Mouse (Mus musculus): ENCODE results near the gene Ifngr1. TPM values are rescaled to one million over a fixed set of nuclear protein-coding genes. Genes with fewer than 3 reads are reported as not detected.
A peak's percentile ranks its signal among the peaks of the same experiment; 100 is the strongest.

Ifngr1 gene
- polyA plus RNA-seq, 1 experiment from 2014 or later: 72.9 TPM

DNA sequence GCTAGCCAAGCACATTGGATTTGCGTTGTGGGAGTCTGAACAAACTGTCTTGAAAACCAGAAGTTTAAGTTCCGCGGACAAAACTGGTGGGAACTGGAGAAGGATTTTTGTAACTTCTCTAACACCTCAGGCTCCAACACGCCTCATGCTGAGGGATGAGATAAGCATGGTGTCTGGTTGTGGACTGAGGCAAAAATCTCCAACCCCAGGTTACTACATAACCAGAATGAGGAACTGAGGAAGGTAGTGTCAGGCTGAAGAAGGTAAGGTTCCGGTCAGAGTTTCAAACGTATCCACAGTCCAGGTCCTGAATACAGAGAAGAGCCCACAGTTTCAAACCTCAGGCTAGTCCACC is 486 bp upstream of the Ifngr1 start:
- Histone ChIP-seq H3K9me3 (ENCODE audit: control insufficient read depth, low read length) (no peaks in the 10 kb centered on the region), H3K27me3 (ENCODE audit: control insufficient read depth, insufficient read depth, low read length) (no peaks in the 10 kb centered on the region), H3K4me1 (replicated peaks; ENCODE audit: control insufficient read depth, insufficient read depth) (no peaks in the 10 kb centered on the region), H3K9ac (ENCODE audit: low read length) (no peak overlapping the region), H3K4me3 (ENCODE audit: low read depth, low read length) (peak overlapping the region; percentile 83; the same call in 1 of the 2 replicates), H3K4me2 (replicated peaks; ENCODE audit: low read depth) (peak overlapping the region; percentile 68), H3K27ac (replicated peaks) (peak overlapping the region; percentile 78), H3K36me3 (ENCODE audit: control insufficient read depth, insufficient read depth, low read length) (no peaks in the 10 kb centered on the region)
- TF ChIP-seq CTCF (IDR thresholded peaks at IDR 0.05; ENCODE audit: low read depth): no peak
- no peak for TF ChIP-seq EP300 (optimal IDR thresholded peaks at IDR 0.05)
- no peak for ATAC-seq (ENCODE audit: low FRiP score, low TSS enrichment)
- 29% methylated on average over 6 of the region's 6 CpGs for WGBS
- DNase-seq (ENCODE audit: low spot score): no peak

DNA sequence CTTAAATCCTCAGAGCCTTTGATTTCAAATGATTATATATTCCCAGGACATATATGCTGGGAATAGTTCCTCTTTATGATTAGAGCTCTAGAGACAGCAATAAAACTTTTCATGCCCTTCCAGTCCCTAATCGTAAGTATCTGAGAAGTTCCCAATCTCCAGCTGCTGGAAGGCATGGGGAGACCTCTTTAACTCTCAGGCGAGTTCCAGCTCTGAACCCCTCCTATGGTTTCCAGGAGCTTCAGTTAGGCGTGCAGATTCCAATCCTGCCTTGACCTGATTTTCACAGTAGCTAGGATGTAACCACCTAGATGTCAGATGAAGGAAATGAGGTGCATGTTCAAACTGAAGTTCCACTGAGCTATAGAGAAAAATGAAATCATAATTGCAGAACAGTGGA is 807 bp downstream of the Ifngr1 start:
- under 1% methylated on average over 3 of the region's 3 CpGs for WGBS
- no peaks in the 10 kb centered on the region for H3K9me3 ChIP-seq (ENCODE audit: control insufficient read depth, low read length)
- no peaks in the 10 kb centered on the region for H3K4me1 ChIP-seq (replicated peaks; ENCODE audit: control insufficient read depth, insufficient read depth)
- TF ChIP-seq EP300 (optimal IDR thresholded peaks at IDR 0.05): no peak
- no peak for TF ChIP-seq CTCF (IDR thresholded peaks at IDR 0.05; ENCODE audit: low read depth)
- H3K36me3 ChIP-seq (ENCODE audit: control insufficient read depth, insufficient read depth, low read length): no peaks in the 10 kb centered on the region
- peak overlapping the region; percentile 83 for H3K4me3 ChIP-seq (ENCODE audit: low read depth, low read length)
- ATAC-seq (ENCODE audit: low FRiP score, low TSS enrichment) (no peak), DNase-seq (ENCODE audit: low spot score) (no peak)
- peak overlapping the region; percentile 68 for H3K4me2 ChIP-seq (replicated peaks; ENCODE audit: low read depth)
- H3K27me3 ChIP-seq (ENCODE audit: control insufficient read depth, insufficient read depth, low read length): no peaks in the 10 kb centered on the region
- H3K27ac ChIP-seq (replicated peaks): peak overlapping the region; percentile 96
- peak overlapping the region; percentile 88 for H3K9ac ChIP-seq (ENCODE audit: low read length)

DNA sequence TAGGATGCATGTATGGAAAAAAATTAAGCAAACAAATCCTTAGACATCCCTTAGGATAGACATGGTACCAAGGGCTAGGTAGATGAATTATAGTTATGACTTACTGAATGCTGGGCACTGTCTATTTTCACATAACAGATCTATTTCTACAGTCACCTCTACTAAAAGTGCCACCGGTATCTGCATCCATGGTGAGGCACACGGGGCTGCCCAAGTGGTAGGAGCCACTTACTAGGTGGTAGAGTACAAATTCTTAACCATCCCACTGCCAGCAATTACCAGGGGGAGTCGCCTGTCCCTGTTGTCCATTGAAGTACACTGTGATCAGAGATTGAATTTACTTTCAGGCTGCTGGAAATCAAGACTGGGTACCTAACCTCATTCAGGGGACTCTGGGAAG is 1.5 kb downstream of the Ifngr1 start:
- TF ChIP-seq CTCF (IDR thresholded peaks at IDR 0.05; ENCODE audit: low read depth) (no peak), EP300 (optimal IDR thresholded peaks at IDR 0.05) (no peak)
- Histone ChIP-seq H3K27me3 (ENCODE audit: control insufficient read depth, insufficient read depth, low read length) (no peaks in the 10 kb centered on the region), H3K4me2 (replicated peaks; ENCODE audit: low read depth) (peak overlapping the region; percentile 68), H3K4me1 (replicated peaks; ENCODE audit: control insufficient read depth, insufficient read depth) (no peaks in the 10 kb centered on the region), H3K9me3 (ENCODE audit: control insufficient read depth, low read length) (no peaks in the 10 kb centered on the region), H3K4me3 (ENCODE audit: low read depth, low read length) (peak overlapping the region; percentile 83), H3K36me3 (ENCODE audit: control insufficient read depth, insufficient read depth, low read length) (peaks cover 4% of the 10 kb centered on the region; the same call in 1 of the 2 replicates), H3K27ac (replicated peaks) (peak overlapping the region; percentile 67), H3K9ac (ENCODE audit: low read length) (peak overlapping the region; percentile 88)
- WGBS: 80% methylated on average over 3 of the region's 3 CpGs
- DNase-seq (ENCODE audit: low spot score) (no peak), ATAC-seq (ENCODE audit: low FRiP score, low TSS enrichment) (no peak)

DNA sequence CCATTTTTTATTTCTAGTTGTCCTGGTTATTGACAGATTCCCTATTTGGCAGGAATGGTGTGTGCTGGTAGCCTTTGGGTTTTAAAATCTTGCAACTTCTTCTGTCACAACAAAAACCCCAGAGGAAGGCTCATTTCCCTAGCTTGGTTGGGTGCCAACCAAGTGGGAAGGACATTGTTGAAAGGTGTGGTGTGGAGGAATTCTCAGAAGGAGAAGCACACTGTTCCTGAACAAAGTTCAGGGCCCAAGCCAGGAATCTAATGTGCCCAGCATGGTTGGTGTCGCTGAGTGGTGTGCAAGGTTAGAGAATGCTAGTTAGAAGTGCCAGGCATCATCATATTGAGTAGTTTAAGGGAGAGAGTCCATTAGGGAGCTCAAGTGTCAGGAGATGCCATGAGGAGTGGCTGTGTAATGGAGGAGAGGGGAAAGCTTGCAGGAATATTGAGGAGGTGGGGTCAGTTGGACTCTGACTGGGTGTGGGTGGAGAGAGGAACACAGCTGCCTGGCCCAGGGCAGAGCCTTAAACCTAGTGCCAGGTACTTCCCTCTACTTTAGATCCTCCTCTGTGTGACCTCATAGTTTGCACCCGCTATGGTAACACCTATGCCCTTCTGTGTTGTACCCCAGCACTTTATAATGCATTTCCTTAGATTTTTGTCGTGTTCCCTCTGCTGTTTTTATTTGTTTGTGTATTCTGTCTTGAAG is 2.6 kb downstream of the Ifngr1 start:
- Histone ChIP-seq H3K9me3 (ENCODE audit: control insufficient read depth, low read length) (no peaks in the 10 kb centered on the region), H3K9ac (ENCODE audit: low read length) (peak overlapping the region; percentile 38), H3K4me2 (replicated peaks; ENCODE audit: low read depth) (peak overlapping the region; percentile 68), H3K4me3 (ENCODE audit: low read depth, low read length) (peak overlapping the region; percentile 83), H3K27me3 (ENCODE audit: control insufficient read depth, insufficient read depth, low read length) (no peaks in the 10 kb centered on the region), H3K27ac (replicated peaks) (peak overlapping the region; percentile 67), H3K36me3 (ENCODE audit: control insufficient read depth, insufficient read depth, low read length) (peaks cover 5% of the 10 kb centered on the region; the same call in 1 of the 2 replicates), H3K4me1 (replicated peaks; ENCODE audit: control insufficient read depth, insufficient read depth) (0 out of 2 replicates have a peak, but pooled peaks cover 2% of the 10 kb centered on the region)
- DNase-seq (ENCODE audit: low spot score) (peak; percentile 66), ATAC-seq (ENCODE audit: low FRiP score, low TSS enrichment) (peak; percentile 53)
- 45% methylated on average over 3 of the region's 3 CpGs for WGBS
- TF ChIP-seq CTCF (IDR thresholded peaks at IDR 0.05; ENCODE audit: low read depth) (no peak), EP300 (optimal IDR thresholded peaks at IDR 0.05) (no peak)

DNA sequence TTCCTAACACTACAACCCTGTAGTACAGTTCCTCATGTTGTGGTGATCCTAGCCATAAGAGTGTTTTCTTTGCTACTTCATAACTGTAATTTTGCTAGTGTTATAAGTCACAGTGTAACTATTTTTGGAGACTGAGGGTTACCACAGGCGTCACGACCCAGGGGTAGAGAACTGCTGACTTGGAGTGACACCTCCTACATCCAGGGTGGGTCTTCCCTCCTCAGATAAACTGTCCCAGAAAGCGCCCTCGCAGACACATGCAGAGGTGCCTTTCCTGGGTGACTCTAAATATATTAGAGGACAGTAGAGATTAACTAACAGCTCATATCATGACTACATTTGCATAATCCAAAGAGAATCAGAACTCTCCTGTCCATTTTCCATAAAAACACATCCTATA is 5.1 kb downstream of the Ifngr1 start:
- no peak overlapping the region for H3K27ac ChIP-seq (replicated peaks)
- H3K27me3 ChIP-seq (ENCODE audit: control insufficient read depth, insufficient read depth, low read length): no peaks in the 10 kb centered on the region
- peaks cover 14% of the 10 kb centered on the region for H3K36me3 ChIP-seq (ENCODE audit: control insufficient read depth, insufficient read depth, low read length)
- ATAC-seq (ENCODE audit: low FRiP score, low TSS enrichment): no peak
- H3K4me1 ChIP-seq (replicated peaks; ENCODE audit: control insufficient read depth, insufficient read depth): 0 out of 2 replicates have a peak, but pooled peaks cover 2% of the 10 kb centered on the region
- no peak overlapping the region for H3K4me2 ChIP-seq (replicated peaks; ENCODE audit: low read depth)
- no peak for DNase-seq (ENCODE audit: low spot score)
- H3K4me3 ChIP-seq (ENCODE audit: low read depth, low read length): no peak overlapping the region
- H3K9me3 ChIP-seq (ENCODE audit: control insufficient read depth, low read length): no peaks in the 10 kb centered on the region
- no peak overlapping the region for H3K9ac ChIP-seq (ENCODE audit: low read length)
- WGBS: 90% methylated on average over 4 of the region's 4 CpGs
- TF ChIP-seq EP300 (optimal IDR thresholded peaks at IDR 0.05) (no peak), CTCF (IDR thresholded peaks at IDR 0.05; ENCODE audit: low read depth) (no peak)

DNA sequence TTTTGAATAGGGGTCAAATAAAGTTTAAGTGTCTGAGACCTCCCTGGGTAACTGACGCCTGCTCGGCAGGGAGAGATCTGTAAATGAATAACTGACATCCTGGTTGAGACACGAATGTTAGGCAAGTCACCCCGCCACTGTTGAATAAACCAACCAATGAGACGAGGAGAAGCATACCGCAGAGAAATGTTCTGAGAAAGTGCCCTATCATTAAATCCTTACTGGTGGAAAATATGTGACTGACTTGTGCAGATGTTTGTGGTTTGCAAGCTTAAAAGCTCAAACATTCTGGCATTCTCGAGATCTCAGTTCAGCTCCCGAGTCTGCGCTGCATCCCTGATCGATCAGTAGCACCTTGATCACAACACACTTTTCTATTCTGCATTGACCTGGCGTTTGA is 6.3 kb downstream of the Ifngr1 start:
- Histone ChIP-seq H3K36me3 (ENCODE audit: control insufficient read depth, insufficient read depth, low read length) (peaks cover 21% of the 10 kb centered on the region), H3K4me2 (replicated peaks; ENCODE audit: low read depth) (no peak overlapping the region), H3K4me1 (replicated peaks; ENCODE audit: control insufficient read depth, insufficient read depth) (0 out of 2 replicates have a peak, but pooled peaks cover 2% of the 10 kb centered on the region), H3K27me3 (ENCODE audit: control insufficient read depth, insufficient read depth, low read length) (no peaks in the 10 kb centered on the region), H3K9ac (ENCODE audit: low read length) (no peak overlapping the region), H3K4me3 (ENCODE audit: low read depth, low read length) (no peak overlapping the region), H3K27ac (replicated peaks) (peak overlapping the region; percentile 45; the same call in 1 of the 2 replicates), H3K9me3 (ENCODE audit: control insufficient read depth, low read length) (no peaks in the 10 kb centered on the region)
- WGBS: 72% methylated on average over 11 of the region's 11 CpGs
- no peak for TF ChIP-seq EP300 (optimal IDR thresholded peaks at IDR 0.05)
- ATAC-seq (ENCODE audit: low FRiP score, low TSS enrichment) (peak; percentile 60), DNase-seq (ENCODE audit: low spot score) (peak; percentile 45)

Measured in stomach, postnatal 0 days (tissue).